Mouse (Mus musculus): ENCODE measurements around the gene Lrrc46. TPM values are rescaled to one million over a fixed set of nuclear protein-coding genes. Genes with fewer than 3 reads are reported as not detected.
A peak's percentile ranks its signal among the peaks of the same experiment; 100 is the strongest.

Lrrc46 gene
- total and polyA plus RNA-seq, 2 experiments from 2014 or later = 2.4 to 2.7 TPM

- Histone ChIP-seq H3K4me3 (ENCODE audit: low read depth, low read length) (no peak overlapping the region), H3K4me1 (ENCODE audit: insufficient read depth, low read length) (no peaks in the 10 kb centered on the region), H3K9ac (replicated peaks; ENCODE audit: low read length, poor library complexity, severe bottlenecking) (no peak overlapping the region), H3K9me3 (ENCODE audit: low read length) (no peaks in the 10 kb centered on the region), H3K27me3 (ENCODE audit: insufficient read depth, low read length) (no peaks in the 10 kb centered on the region), H3K36me3 (ENCODE audit: insufficient read depth, low read length) (peaks cover 15% of the 10 kb centered on the region), H3K27ac (ENCODE audit: low read depth, low read length) (no peak overlapping the region), H3K4me2 (ENCODE audit: low read depth, low read length, poor library complexity, severe bottlenecking) (no peak overlapping the region)
- 56% methylated on average over 1 of the region's 1 CpGs for WGBS
- peak; percentile 34; the same call in 1 of the 2 replicates for ATAC-seq (ENCODE audit: low FRiP score)
- DNase-seq (ENCODE audit: low spot score) = peak; percentile 74
- no peak for TF ChIP-seq CTCF (IDR thresholded peaks at IDR 0.05)
These were observed 28.1 kb upstream of the Lrrc46 start for GRCm38 (mm10) chr11:97069333-97069732.

GRCm38 (mm10) chr11:97066656-97067360 lies 25.6 kb upstream of the Lrrc46 start:
- H3K9me3 ChIP-seq (ENCODE audit: low read length) = no peaks in the 10 kb centered on the region
- no peak overlapping the region for H3K4me2 ChIP-seq (ENCODE audit: low read depth, low read length, poor library complexity, severe bottlenecking)
- H3K4me3 ChIP-seq (ENCODE audit: low read depth, low read length) = no peak overlapping the region
- no peak for ATAC-seq (ENCODE audit: low FRiP score)
- no peaks in the 10 kb centered on the region for H3K27me3 ChIP-seq (ENCODE audit: insufficient read depth, low read length)
- no peak overlapping the region for H3K27ac ChIP-seq (ENCODE audit: low read depth, low read length)
- H3K9ac ChIP-seq (replicated peaks; ENCODE audit: low read length, poor library complexity, severe bottlenecking) = no peak overlapping the region
- H3K36me3 ChIP-seq (ENCODE audit: insufficient read depth, low read length) = peaks cover 15% of the 10 kb centered on the region
- H3K4me1 ChIP-seq (ENCODE audit: insufficient read depth, low read length) = no peaks in the 10 kb centered on the region
- TF ChIP-seq CTCF (IDR thresholded peaks at IDR 0.05) = no peak
- 58% methylated on average over 22 of the region's 22 CpGs for WGBS
- peak; percentile 25 for DNase-seq (ENCODE audit: low spot score)

- H3K27me3 ChIP-seq (ENCODE audit: insufficient read depth, low read length) = no peaks in the 10 kb centered on the region
- H3K27ac ChIP-seq (ENCODE audit: low read depth, low read length) = no peak overlapping the region
- TF ChIP-seq CTCF (IDR thresholded peaks at IDR 0.05) = no peak
- DNase-seq (ENCODE audit: low spot score) = no peak
- no peaks in the 10 kb centered on the region for H3K9me3 ChIP-seq (ENCODE audit: low read length)
- no peak overlapping the region for H3K4me3 ChIP-seq (ENCODE audit: low read depth, low read length)
- no peak overlapping the region for H3K9ac ChIP-seq (replicated peaks; ENCODE audit: low read length, poor library complexity, severe bottlenecking)
- ATAC-seq (ENCODE audit: low FRiP score) = no peak
- peaks cover 23% of the 10 kb centered on the region for H3K36me3 ChIP-seq (ENCODE audit: insufficient read depth, low read length)
- no peak overlapping the region for H3K4me2 ChIP-seq (ENCODE audit: low read depth, low read length, poor library complexity, severe bottlenecking)
- WGBS = 92% methylated on average over 12 of the region's 12 CpGs
- no peaks in the 10 kb centered on the region for H3K4me1 ChIP-seq (ENCODE audit: insufficient read depth, low read length)
These were observed 24.5 kb upstream of the Lrrc46 start for GRCm38 (mm10) chr11:97065538-97066295.

GRCm38 (mm10) chr11:97063921-97064295 lies 22.7 kb upstream of the Lrrc46 start:
- Histone ChIP-seq H3K36me3 (ENCODE audit: insufficient read depth, low read length) (peaks cover 37% of the 10 kb centered on the region), H3K9me3 (ENCODE audit: low read length) (no peaks in the 10 kb centered on the region), H3K9ac (replicated peaks; ENCODE audit: low read length, poor library complexity, severe bottlenecking) (no peak overlapping the region), H3K27ac (ENCODE audit: low read depth, low read length) (no peak overlapping the region), H3K27me3 (ENCODE audit: insufficient read depth, low read length) (no peaks in the 10 kb centered on the region), H3K4me3 (ENCODE audit: low read depth, low read length) (no peak overlapping the region), H3K4me1 (ENCODE audit: insufficient read depth, low read length) (no peaks in the 10 kb centered on the region), H3K4me2 (ENCODE audit: low read depth, low read length, poor library complexity, severe bottlenecking) (no peak overlapping the region)
- DNase-seq (ENCODE audit: low spot score) = no peak
- peak; percentile 43; the same call in 1 of the 2 replicates for TF ChIP-seq CTCF (IDR thresholded peaks at IDR 0.05)
- ATAC-seq (ENCODE audit: low FRiP score) = no peak
- WGBS = 92% methylated on average over 3 of the region's 3 CpGs

- Histone ChIP-seq H3K4me3 (ENCODE audit: low read depth, low read length) (no peak overlapping the region), H3K4me2 (ENCODE audit: low read depth, low read length, poor library complexity, severe bottlenecking) (no peak overlapping the region), H3K36me3 (ENCODE audit: insufficient read depth, low read length) (peaks cover 40% of the 10 kb centered on the region), H3K9me3 (ENCODE audit: low read length) (no peaks in the 10 kb centered on the region), H3K9ac (replicated peaks; ENCODE audit: low read length, poor library complexity, severe bottlenecking) (no peak overlapping the region), H3K4me1 (ENCODE audit: insufficient read depth, low read length) (no peaks in the 10 kb centered on the region), H3K27ac (ENCODE audit: low read depth, low read length) (no peak overlapping the region), H3K27me3 (ENCODE audit: insufficient read depth, low read length) (no peaks in the 10 kb centered on the region)
- ATAC-seq (ENCODE audit: low FRiP score) (no peak), DNase-seq (ENCODE audit: low spot score) (peak; percentile 39)
- WGBS = 13% methylated on average over 9 of the region's 9 CpGs
- TF ChIP-seq CTCF (IDR thresholded peaks at IDR 0.05) = no peak
These were observed 22.2 kb upstream of the Lrrc46 start for GRCm38 (mm10) chr11:97063274-97063920.
